Mouse (Mus musculus): Measurements from ENCODE around the gene Rock2. TPM values are rescaled to one million over a fixed set of nuclear protein-coding genes. Genes with fewer than 3 reads are reported as not detected.
A peak's percentile ranks its signal among the peaks of the same experiment; 100 is the strongest.

Rock2 gene
- polyA plus RNA-seq, 1 experiment: 5.9 TPM

- WGBS: 93% methylated on average over 5 of the region's 5 CpGs
- no peaks in the 10 kb centered on the region for H3K27me3 ChIP-seq (replicated peaks; ENCODE audit: control insufficient read depth, insufficient read depth, low read length)
- no peaks in the 10 kb centered on the region for H3K4me1 ChIP-seq (ENCODE audit: control insufficient read depth, insufficient read depth, low read length)
- no peak overlapping the region for H3K4me3 ChIP-seq (ENCODE audit: insufficient read depth, low read depth, low read length)
- TF ChIP-seq CTCF (conservative IDR thresholded peaks at IDR 0.05; ENCODE audit: insufficient read depth, insufficient read length, low read depth, low read length) (no peak), POLR2A (IDR thresholded peaks at IDR 0.05; ENCODE audit: low read depth, low read length) (no peak)
- DNase-seq: no peak
- no peak overlapping the region for H3K27ac ChIP-seq (ENCODE audit: insufficient read depth, low read depth, low read length)
- no peaks in the 10 kb centered on the region for H3K36me3 ChIP-seq (ENCODE audit: control insufficient read depth, insufficient read depth, low read length)
Measured at GRCm38 (mm10) chr12:16996886-16997462, 102.3 kb downstream of the Rock2 start.

GRCm38 (mm10) chr12:16999146-16999545 is 104.5 kb downstream of the Rock2 start:
- no peak for TF ChIP-seq CTCF (conservative IDR thresholded peaks at IDR 0.05; ENCODE audit: insufficient read depth, insufficient read length, low read depth, low read length)
- no peak for TF ChIP-seq POLR2A (IDR thresholded peaks at IDR 0.05; ENCODE audit: low read depth, low read length)
- no peaks in the 10 kb centered on the region for H3K36me3 ChIP-seq (ENCODE audit: control insufficient read depth, insufficient read depth, low read length)
- no peak for DNase-seq
- H3K27ac ChIP-seq (ENCODE audit: insufficient read depth, low read depth, low read length): no peak overlapping the region
- H3K4me1 ChIP-seq (ENCODE audit: control insufficient read depth, insufficient read depth, low read length): no peaks in the 10 kb centered on the region
- peak overlapping the region; percentile 60 for H3K4me3 ChIP-seq (ENCODE audit: insufficient read depth, low read depth, low read length)
- 11% methylated on average over 10 of the region's 10 CpGs for WGBS
- H3K27me3 ChIP-seq (replicated peaks; ENCODE audit: control insufficient read depth, insufficient read depth, low read length): no peaks in the 10 kb centered on the region

GRCm38 (mm10) chr12:16999739-17000497 is 105.2 kb downstream of the Rock2 start, which contains the start of gene Pqlc3:
Gene Pqlc3, minus strand, starts transcription at chr12:17000408.
- H3K36me3 ChIP-seq (ENCODE audit: control insufficient read depth, insufficient read depth, low read length): no peaks in the 10 kb centered on the region
- H3K27ac ChIP-seq (ENCODE audit: insufficient read depth, low read depth, low read length): no peak within 1 kb of the TSS
- DNase-seq: peak; percentile 87
- TF ChIP-seq POLR2A (IDR thresholded peaks at IDR 0.05; ENCODE audit: low read depth, low read length) (no peak), CTCF (conservative IDR thresholded peaks at IDR 0.05; ENCODE audit: insufficient read depth, insufficient read length, low read depth, low read length) (no peak)
- WGBS: 1% methylated on average over 54 of the region's 57 CpGs
- H3K27me3 ChIP-seq (replicated peaks; ENCODE audit: control insufficient read depth, insufficient read depth, low read length): no peaks in the 10 kb centered on the region
- no peaks in the 10 kb centered on the region for H3K4me1 ChIP-seq (ENCODE audit: control insufficient read depth, insufficient read depth, low read length)
- H3K4me3 ChIP-seq (ENCODE audit: insufficient read depth, low read depth, low read length): peak within 1 kb of the TSS; percentile 60

GRCm38 (mm10) chr12:17000628-17001027 is 105.9 kb downstream of the Rock2 start:
- Histone ChIP-seq H3K4me1 (ENCODE audit: control insufficient read depth, insufficient read depth, low read length) (no peaks in the 10 kb centered on the region), H3K4me3 (ENCODE audit: insufficient read depth, low read depth, low read length) (no peak overlapping the region), H3K36me3 (ENCODE audit: control insufficient read depth, insufficient read depth, low read length) (no peaks in the 10 kb centered on the region), H3K27ac (ENCODE audit: insufficient read depth, low read depth, low read length) (no peak overlapping the region), H3K27me3 (replicated peaks; ENCODE audit: control insufficient read depth, insufficient read depth, low read length) (no peaks in the 10 kb centered on the region)
- 51% methylated on average over 6 of the region's 6 CpGs for WGBS
- no peak for DNase-seq
- TF ChIP-seq CTCF (conservative IDR thresholded peaks at IDR 0.05; ENCODE audit: insufficient read depth, insufficient read length, low read depth, low read length) (no peak), POLR2A (IDR thresholded peaks at IDR 0.05; ENCODE audit: low read depth, low read length) (no peak)

- Histone ChIP-seq H3K27me3 (replicated peaks; ENCODE audit: control insufficient read depth, insufficient read depth, low read length) (no peaks in the 10 kb centered on the region), H3K4me1 (ENCODE audit: control insufficient read depth, insufficient read depth, low read length) (no peaks in the 10 kb centered on the region), H3K4me3 (ENCODE audit: insufficient read depth, low read depth, low read length) (no peak overlapping the region), H3K36me3 (ENCODE audit: control insufficient read depth, insufficient read depth, low read length) (no peaks in the 10 kb centered on the region), H3K27ac (ENCODE audit: insufficient read depth, low read depth, low read length) (no peak overlapping the region)
- WGBS: 69% methylated on average over 4 of the region's 4 CpGs
- TF ChIP-seq POLR2A (IDR thresholded peaks at IDR 0.05; ENCODE audit: low read depth, low read length) (no peak), CTCF (conservative IDR thresholded peaks at IDR 0.05; ENCODE audit: insufficient read depth, insufficient read length, low read depth, low read length) (no peak)
- DNase-seq: no peak
Measured at GRCm38 (mm10) chr12:17001211-17001610, 106.5 kb downstream of the Rock2 start.

GRCm38 (mm10) chr12:17009466-17009865 is 114.8 kb downstream of the Rock2 start:
- Histone ChIP-seq H3K4me1 (ENCODE audit: control insufficient read depth, insufficient read depth, low read length) (no peaks in the 10 kb centered on the region), H3K27ac (ENCODE audit: insufficient read depth, low read depth, low read length) (no peak overlapping the region), H3K4me3 (ENCODE audit: insufficient read depth, low read depth, low read length) (no peak overlapping the region), H3K36me3 (ENCODE audit: control insufficient read depth, insufficient read depth, low read length) (no peaks in the 10 kb centered on the region), H3K27me3 (replicated peaks; ENCODE audit: control insufficient read depth, insufficient read depth, low read length) (no peaks in the 10 kb centered on the region)
- 96% methylated on average over 6 of the region's 6 CpGs for WGBS
- DNase-seq: no peak
- TF ChIP-seq POLR2A (IDR thresholded peaks at IDR 0.05; ENCODE audit: low read depth, low read length): no peak
- TF ChIP-seq CTCF (conservative IDR thresholded peaks at IDR 0.05; ENCODE audit: insufficient read depth, insufficient read length, low read depth, low read length): no peak

- Histone ChIP-seq H3K27ac (ENCODE audit: insufficient read depth, low read depth, low read length) (no peak within 1 kb of the TSS), H3K4me3 (ENCODE audit: insufficient read depth, low read depth, low read length) (peak within 1 kb of the TSS; percentile 50), H3K27me3 (replicated peaks; ENCODE audit: control insufficient read depth, insufficient read depth, low read length) (no peaks in the 10 kb centered on the region), H3K36me3 (ENCODE audit: control insufficient read depth, insufficient read depth, low read length) (no peaks in the 10 kb centered on the region), H3K4me1 (ENCODE audit: control insufficient read depth, insufficient read depth, low read length) (no peaks in the 10 kb centered on the region)
- DNase-seq: peak; percentile 79
- WGBS: 10% methylated on average over 29 of the region's 29 CpGs
- no peak for TF ChIP-seq POLR2A (IDR thresholded peaks at IDR 0.05; ENCODE audit: low read depth, low read length)
- TF ChIP-seq CTCF (conservative IDR thresholded peaks at IDR 0.05; ENCODE audit: insufficient read depth, insufficient read length, low read depth, low read length): peak; percentile 77
Measured at GRCm38 (mm10) chr12:17011100-17011870, 116.6 kb downstream of the Rock2 start, which contains the start of gene 2410004P03Rik. Gene 2410004P03Rik, minus strand, starts transcription at chr12:17011727.
